ENCODE assay signal across 8 mouse cellular contexts in the genomic region with DNA sequence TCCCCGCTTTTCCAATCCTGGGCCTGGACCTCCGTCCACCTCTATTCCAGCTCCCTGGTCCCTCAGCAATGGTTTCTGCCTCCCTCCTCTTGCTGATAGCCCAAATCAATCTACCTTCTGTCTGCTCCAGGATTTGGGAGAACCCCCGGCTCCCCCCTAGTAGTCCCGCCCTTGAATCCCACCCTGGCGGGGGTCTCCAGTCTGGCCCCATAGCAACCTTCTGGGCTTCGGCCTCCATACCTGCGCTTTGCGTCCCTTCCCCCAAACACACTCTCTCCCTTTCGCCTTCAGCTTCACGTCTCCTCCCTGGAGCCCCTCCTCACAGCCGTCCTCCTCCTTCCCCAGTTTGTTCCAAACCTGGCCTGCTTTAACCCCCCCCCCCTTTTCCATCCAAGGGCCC. TPM values are rescaled to one million over a fixed set of nuclear protein-coding genes. Genes with fewer than 3 reads are reported as not detected.
DNase-seq lines count a peak whose midpoint lies in the region; ATAC-seq and TF ChIP-seq lines count a peak whose summit lies in the region.

No protein-coding gene starts in this region.

- peak overlapping the region; percentile 93 for H3K9ac ChIP-seq in hindbrain, embryonic 13.5 days
- H3K9ac ChIP-seq in midbrain, embryonic 16.5 days (ENCODE audit: low read depth, low read length), result peak overlapping the region; percentile 89

- H3K9me3 ChIP-seq in hindbrain, embryonic 13.5 days, result no peaks in the 10 kb centered on the region
- H3K9me3 ChIP-seq in midbrain, embryonic 16.5 days (replicated peaks; ENCODE audit: control insufficient read depth, low read length, poor library complexity, severe bottlenecking), result no peaks in the 10 kb centered on the region

- no peaks in the 10 kb centered on the region for H3K36me3 ChIP-seq in kidney, adult 2 months (ENCODE audit: control insufficient read depth, insufficient read depth, low read length)
- peaks cover 22% of the 10 kb centered on the region for H3K36me3 ChIP-seq in hindbrain, embryonic 13.5 days
- peaks cover 9% of the 10 kb centered on the region; the same call in 1 of the 2 replicates for H3K36me3 ChIP-seq in midbrain, embryonic 16.5 days (ENCODE audit: control insufficient read depth, insufficient read depth, low read length)

- WGBS in kidney, adult 2 months, result 40% methylated on average over 11 of the region's 11 CpGs
- WGBS in hindbrain, embryonic 13.5 days, result 8% methylated on average over 11 of the region's 11 CpGs
- 5% methylated on average over 11 of the region's 11 CpGs for WGBS in midbrain, embryonic 16.5 days

- H3K27ac ChIP-seq in kidney, adult 2 months (ENCODE audit: insufficient read depth, low read depth, low read length), result no peak overlapping the region
- H3K27ac ChIP-seq in cortical plate, adult 2 months (ENCODE audit: insufficient read depth, low read length), result peak overlapping the region; percentile 43; the same call in 1 of the 2 replicates
- H3K27ac ChIP-seq in hindbrain, embryonic 13.5 days, result peak overlapping the region; percentile 91
- peak overlapping the region; percentile 90 for H3K27ac ChIP-seq in midbrain, embryonic 16.5 days (ENCODE audit: low read length)

- peak; percentile 18 for ATAC-seq in hindbrain, embryonic 13.5 days (ENCODE audit: low FRiP score)
- peak; percentile 33; the same call in 1 of the 2 replicates for ATAC-seq in midbrain, embryonic 16.5 days

- H3K4me2 ChIP-seq in hindbrain, embryonic 13.5 days, result peak overlapping the region; percentile 94
- H3K4me2 ChIP-seq in midbrain, embryonic 16.5 days (ENCODE audit: low read length), result peak overlapping the region; percentile 86

- TF ChIP-seq POLR2A in kidney, adult 2 months (IDR thresholded peaks at IDR 0.05; ENCODE audit: low read depth, low read length), result no peak
- TF ChIP-seq POLR2A in cortical plate, adult 2 months (IDR thresholded peaks at IDR 0.05; ENCODE audit: extremely low read depth, insufficient read depth, low read length), result no peak

- DNase-seq in kidney, adult 2 months, result no peak
- no peak for DNase-seq in kidney, postnatal 25 days
- DNase-seq in gastrocnemius, postnatal 25 days, result no peak
- DNase-seq in urinary bladder, adult 18-20 months (ENCODE audit: low spot score in 2 of 2), result no peak
- no peak for DNase-seq in lung, postnatal 25 days (ENCODE audit: low spot score)

- peak overlapping the region; percentile 71 for H3K4me3 ChIP-seq in kidney, adult 2 months (ENCODE audit: insufficient read depth, low read depth, low read length)
- H3K4me3 ChIP-seq in cortical plate, adult 2 months (ENCODE audit: insufficient read depth, low read length), result peak overlapping the region; percentile 89
- peak overlapping the region; percentile 67 for H3K4me3 ChIP-seq in hindbrain, embryonic 13.5 days
- peak overlapping the region; percentile 71 for H3K4me3 ChIP-seq in midbrain, embryonic 16.5 days (ENCODE audit: low read depth, low read length)

- H3K27me3 ChIP-seq in kidney, adult 2 months (replicated peaks; ENCODE audit: control insufficient read depth, insufficient read depth, low read length), result no peaks in the 10 kb centered on the region
- H3K27me3 ChIP-seq in hindbrain, embryonic 13.5 days, result no peaks in the 10 kb centered on the region
- H3K27me3 ChIP-seq in midbrain, embryonic 16.5 days (ENCODE audit: control insufficient read depth, insufficient read depth, low read depth, low read length), result no peaks in the 10 kb centered on the region

- no peak for TF ChIP-seq CTCF in kidney, adult 2 months (conservative IDR thresholded peaks at IDR 0.05; ENCODE audit: insufficient read depth, insufficient read length, low read depth, low read length)
- TF ChIP-seq CTCF in cortical plate, adult 2 months (IDR thresholded peaks at IDR 0.05; ENCODE audit: extremely low read depth, insufficient read depth, low read length), result no peak

- H3K4me1 ChIP-seq in kidney, adult 2 months (ENCODE audit: control insufficient read depth, insufficient read depth, low read length), result 0 out of 2 replicates have a peak, but pooled peaks cover 3% of the 10 kb centered on the region
- H3K4me1 ChIP-seq in cortical plate, adult 2 months (ENCODE audit: control insufficient read depth, insufficient read depth, low read length), result peaks cover 2% of the 10 kb centered on the region
- H3K4me1 ChIP-seq in hindbrain, embryonic 13.5 days (replicated peaks), result peaks cover 53% of the 10 kb centered on the region
- H3K4me1 ChIP-seq in midbrain, embryonic 16.5 days (ENCODE audit: control insufficient read depth, insufficient read depth, low read length), result peaks cover 43% of the 10 kb centered on the region

RNA-seq across cellular contexts. Expression of gene Nyap1, which starts 0.9 kb away (rescaled TPM):
- 3.1 and 4.1 TPM in 2 replicates for polyA plus RNA-seq in kidney, adult 2 months (2012; rRNA removed)
- 69.7 and 74.8 TPM in 2 replicates for polyA plus RNA-seq in cortical plate, adult 2 months (2012; rRNA removed)
- polyA plus RNA-seq in hindbrain, embryonic 13.5 days (2015; fragmentation: Nextera tagmentation; extraction: Ambion mirVana), result 32.9 and 34.1 TPM in 2 replicates
- polyA plus RNA-seq in midbrain, embryonic 16.5 days (2015; fragmentation: Nextera tagmentation; extraction: Ambion mirVana), result 67.2 and 67.5 TPM in 2 replicates
- total RNA-seq in gastrocnemius, postnatal 25 days (2021), result under 1 TPM; 0.10 to 0.35 TPM

RNA-seq across cellular contexts. Expression of gene Tsc22d4, which starts 5.0 kb away (rescaled TPM):
- 71.2 and 78.4 TPM in 2 replicates for polyA plus RNA-seq in kidney, adult 2 months (2012; rRNA removed)
- polyA plus RNA-seq in cortical plate, adult 2 months (2012; rRNA removed), result 365 and 366 TPM in 2 replicates
- 61.1 and 62.5 TPM in 2 replicates for polyA plus RNA-seq in hindbrain, embryonic 13.5 days (2015; fragmentation: Nextera tagmentation; extraction: Ambion mirVana)
- polyA plus RNA-seq in midbrain, embryonic 16.5 days (2015; fragmentation: Nextera tagmentation; extraction: Ambion mirVana), result 55.4 and 74.1 TPM in 2 replicates
- 10 to 100 TPM; 57.8 to 59.1 TPM for total RNA-seq in gastrocnemius, postnatal 25 days (2021)

RNA-seq across cellular contexts. Expression of gene Ppp1r35, which starts 38.1 kb away (rescaled TPM):
- 30.6 and 36.6 TPM in 2 replicates for polyA plus RNA-seq in kidney, adult 2 months (2012; rRNA removed)
- 26.9 and 27.6 TPM in 2 replicates for polyA plus RNA-seq in cortical plate, adult 2 months (2012; rRNA removed)
- 40.6 and 44.1 TPM in 2 replicates for polyA plus RNA-seq in hindbrain, embryonic 13.5 days (2015; fragmentation: Nextera tagmentation; extraction: Ambion mirVana)
- polyA plus RNA-seq in midbrain, embryonic 16.5 days (2015; fragmentation: Nextera tagmentation; extraction: Ambion mirVana), result 33.5 and 36.6 TPM in 2 replicates
- 1 to 10 TPM; 7.1 to 8.9 TPM for total RNA-seq in gastrocnemius, postnatal 25 days (2021)

RNA-seq across cellular contexts. Expression of gene Mepce, which starts 46.9 kb away (rescaled TPM):
- polyA plus RNA-seq in kidney, adult 2 months (2012; rRNA removed), result 41.0 and 42.9 TPM in 2 replicates
- 37.8 and 38.1 TPM in 2 replicates for polyA plus RNA-seq in cortical plate, adult 2 months (2012; rRNA removed)
- polyA plus RNA-seq in hindbrain, embryonic 13.5 days (2015; fragmentation: Nextera tagmentation; extraction: Ambion mirVana), result 10.7 and 11.1 TPM in 2 replicates
- 10.4 and 11.6 TPM in 2 replicates for polyA plus RNA-seq in midbrain, embryonic 16.5 days (2015; fragmentation: Nextera tagmentation; extraction: Ambion mirVana)
- 10 to 100 TPM; 14.7 to 20.1 TPM for total RNA-seq in gastrocnemius, postnatal 25 days (2021)

RNA-seq across cellular contexts. Expression of gene Zcwpw1, which starts 47.1 kb away (rescaled TPM):
- polyA plus RNA-seq in kidney, adult 2 months (2012; rRNA removed), result 1.6 and 2.5 TPM in 2 replicates
- polyA plus RNA-seq in cortical plate, adult 2 months (2012; rRNA removed), result 11.3 and 12.6 TPM in 2 replicates
- polyA plus RNA-seq in hindbrain, embryonic 13.5 days (2015; fragmentation: Nextera tagmentation; extraction: Ambion mirVana), result 10.6 and 12.3 TPM in 2 replicates
- 11.6 and 13.1 TPM in 2 replicates for polyA plus RNA-seq in midbrain, embryonic 16.5 days (2015; fragmentation: Nextera tagmentation; extraction: Ambion mirVana)
- under 1 TPM in 1 of 2 experiments, not detected in 1; 0.35 TPM for total RNA-seq in gastrocnemius, postnatal 25 days (2021)
